Mouse (Mus musculus): Measurements from ENCODE around the gene Padi1. TPM values are rescaled to one million over a fixed set of nuclear protein-coding genes. Genes with fewer than 3 reads are reported as not detected.

Padi1 gene
- total RNA-seq, 2 experiments from 2014 or later: 0.09 TPM; not detected in 1

DNA sequence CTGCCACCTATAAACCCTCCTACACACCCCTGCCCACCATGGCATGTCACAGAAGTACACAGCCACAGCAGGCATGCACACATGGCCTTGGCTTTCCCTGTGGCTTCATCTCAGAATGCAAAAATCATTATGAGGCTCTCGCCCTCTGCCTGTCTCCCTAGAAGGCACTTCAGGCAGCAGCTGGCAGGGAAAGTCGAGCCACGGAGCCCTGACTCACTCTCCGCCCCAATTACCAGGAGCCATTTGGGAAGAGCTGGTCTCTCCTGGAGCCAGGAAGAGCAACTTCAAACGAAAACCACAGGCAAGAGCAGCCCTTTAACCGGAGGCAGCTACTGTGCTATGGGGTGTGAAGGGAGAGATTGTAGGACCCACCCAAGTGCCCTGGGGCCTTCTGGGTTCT lies 31.1 kb upstream of the Padi1 start:
- no peak for TF ChIP-seq CTCF (IDR thresholded peaks at IDR 0.05)
- H3K27ac ChIP-seq: no peak overlapping the region

DNA sequence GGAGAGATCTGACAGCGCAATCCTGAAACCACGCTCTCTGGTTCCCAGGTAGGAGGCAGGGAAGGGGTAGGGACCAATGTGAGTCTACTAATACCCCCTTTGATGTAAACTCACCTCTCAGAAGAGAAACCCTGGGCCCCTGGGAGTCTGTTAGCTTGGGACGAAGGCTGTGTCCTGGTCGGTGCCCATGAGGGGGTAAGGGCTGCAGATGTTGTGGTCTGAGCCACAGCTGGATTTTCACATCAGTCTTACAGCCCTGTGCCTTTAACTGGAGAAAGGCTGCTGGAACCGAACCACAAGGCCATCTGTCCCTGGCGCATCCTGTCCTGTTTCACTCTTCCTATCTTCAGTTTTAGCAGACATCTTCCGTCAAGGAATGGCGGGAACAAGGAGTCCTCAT lies 30.6 kb upstream of the Padi1 start:
- Histone ChIP-seq H3K4me3 (no peak overlapping the region), H3K27ac (no peak overlapping the region)
- DNase-seq (ENCODE audit: extremely low spot score in 1 of 2, low spot score in 2 of 2): no peak
- intact Hi-C loops (cut with DNase I): no loop called here
- no peak for TF ChIP-seq CTCF (IDR thresholded peaks at IDR 0.05)

More for the DNA sequence above, 31.1 kb upstream of the Padi1 start:
- intact Hi-C loops (cut with DNase I): no loop called here
- no peak overlapping the region for H3K4me3 ChIP-seq
- no peak for DNase-seq (ENCODE audit: extremely low spot score in 1 of 2, low spot score in 2 of 2)

DNA sequence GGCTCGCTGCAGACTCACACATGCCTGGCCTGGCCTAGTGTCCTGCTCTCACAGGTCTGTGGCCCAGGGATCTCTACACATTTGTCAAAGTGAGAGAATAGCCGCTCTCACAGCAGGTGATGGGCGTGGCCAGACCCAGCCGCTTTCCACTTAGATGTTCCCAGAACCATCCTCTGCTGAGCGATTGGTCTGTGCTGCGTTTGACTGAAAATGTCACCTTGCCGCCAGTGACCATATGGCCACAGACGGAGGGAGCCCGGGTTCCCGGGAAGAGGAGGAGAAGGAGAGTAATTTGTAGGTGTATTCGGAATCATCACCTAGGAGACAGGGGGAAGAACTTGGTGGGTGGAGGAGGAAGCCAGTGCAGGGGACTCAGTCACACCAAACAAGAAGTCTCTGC lies 27.4 kb upstream of the Padi1 start:
- intact Hi-C loops (cut with DNase I): no loop called here
- Histone ChIP-seq H3K4me3 (no peak overlapping the region), H3K27ac (no peak overlapping the region)
- no peak for TF ChIP-seq CTCF (IDR thresholded peaks at IDR 0.05)
- DNase-seq (ENCODE audit: extremely low spot score in 1 of 2, low spot score in 2 of 2): no peak

DNA sequence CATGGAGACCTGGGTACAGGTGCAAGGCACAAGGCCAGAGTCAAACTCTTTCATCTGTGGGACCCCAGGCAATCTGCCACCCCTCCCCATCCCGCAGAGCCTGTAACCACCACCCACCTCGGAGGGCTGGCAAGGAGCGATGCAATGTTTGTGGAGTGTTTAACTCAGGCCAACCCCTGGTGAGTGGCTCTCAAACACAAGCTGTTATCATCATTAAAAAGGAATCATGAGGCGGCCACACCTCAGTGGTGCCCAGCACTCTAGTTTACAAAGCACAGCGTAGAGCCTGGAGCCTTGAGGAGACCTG lies 27.1 kb upstream of the Padi1 start:
- no peak for TF ChIP-seq CTCF (IDR thresholded peaks at IDR 0.05)
- Histone ChIP-seq H3K4me3 (no peak overlapping the region), H3K27ac (no peak overlapping the region)
- intact Hi-C loops (cut with DNase I): no loop called here
- DNase-seq (ENCODE audit: extremely low spot score in 1 of 2, low spot score in 2 of 2): no peak

DNA sequence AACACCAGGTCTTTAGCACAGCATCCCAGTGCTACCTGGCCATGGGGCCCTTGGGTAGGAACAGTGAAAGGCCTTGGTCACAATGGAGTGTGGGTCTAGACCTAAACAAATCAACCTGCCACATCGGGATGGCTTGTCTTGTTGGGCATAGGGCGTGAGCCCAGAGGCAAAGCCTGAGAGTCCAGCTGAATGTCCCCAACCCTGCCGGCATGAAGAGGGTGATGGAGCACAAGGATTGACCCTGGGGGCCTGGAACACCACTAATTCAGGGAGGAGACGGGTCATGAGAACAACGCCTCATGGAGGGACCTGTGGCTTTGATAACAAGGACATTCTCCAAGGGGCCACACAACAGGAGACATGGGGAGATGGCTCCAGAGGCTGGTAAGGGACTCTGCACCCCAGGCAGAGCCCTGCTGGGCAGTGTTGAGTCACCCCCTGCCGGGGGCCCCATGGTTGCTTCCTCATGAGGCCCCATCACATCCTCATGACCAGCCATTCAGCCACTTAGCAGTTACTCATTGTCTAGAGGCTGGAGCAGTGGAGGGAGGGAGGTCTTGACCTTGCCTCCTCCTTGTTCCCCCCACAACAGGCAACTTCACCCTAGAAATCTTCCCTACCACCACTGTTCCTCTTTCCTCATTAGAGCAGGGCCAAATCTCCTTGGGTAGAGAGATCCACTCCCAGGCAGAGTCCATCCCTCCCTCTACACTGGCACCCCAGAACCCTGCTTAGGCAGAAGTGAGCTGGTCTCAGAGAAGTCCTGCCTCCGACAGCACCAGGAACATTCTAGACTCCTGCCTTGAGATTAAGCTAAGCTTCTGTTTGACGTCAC lies 26.5 kb upstream of the Padi1 start:
- intact Hi-C loops (cut with DNase I): no loop called here
- Histone ChIP-seq H3K4me3 (no peak overlapping the region), H3K27ac (no peak overlapping the region)
- no peak for DNase-seq (ENCODE audit: extremely low spot score in 1 of 2, low spot score in 2 of 2)
- TF ChIP-seq CTCF (IDR thresholded peaks at IDR 0.05): no peak

DNA sequence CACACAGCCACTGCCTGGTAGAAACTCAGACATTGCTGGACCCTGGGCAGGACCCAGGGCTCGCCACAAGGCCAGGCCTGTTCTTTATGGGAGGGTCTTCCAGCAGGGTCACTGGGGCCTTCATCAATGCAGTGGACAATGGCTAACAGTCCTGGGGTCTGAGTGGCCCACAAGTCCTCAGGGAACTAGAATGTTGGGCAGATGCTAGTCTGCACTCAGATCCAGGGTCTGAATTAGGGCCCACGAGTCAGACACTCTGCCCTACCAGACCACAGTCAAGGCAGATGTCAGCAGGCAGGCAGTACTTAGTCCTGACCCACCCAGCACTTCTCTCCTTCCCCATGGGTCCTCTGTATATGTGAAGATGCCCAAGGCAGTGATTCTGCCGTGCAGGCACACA lies 25.8 kb upstream of the Padi1 start:
- intact Hi-C loops (cut with DNase I): no loop called here

DNA sequence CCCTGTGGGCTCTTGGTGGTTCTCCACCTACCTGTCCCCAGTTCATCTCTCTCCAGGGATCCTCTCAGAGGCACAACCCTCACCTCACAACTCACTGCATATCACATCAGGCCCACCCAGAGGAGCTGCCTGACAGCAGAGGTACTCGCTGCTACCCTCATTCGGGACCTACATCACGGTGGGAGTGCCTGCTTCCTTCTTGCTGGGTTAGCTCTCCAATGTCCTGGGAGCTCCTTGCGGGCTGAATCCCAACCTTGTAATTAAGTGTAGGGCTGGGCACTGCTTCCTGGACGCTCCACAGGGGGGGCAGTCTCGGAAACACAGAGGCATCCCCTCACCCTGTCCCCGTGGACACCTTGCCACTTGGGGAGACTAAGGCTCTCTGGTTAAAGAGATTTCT lies 25.3 kb upstream of the Padi1 start:
- no peak for TF ChIP-seq CTCF (IDR thresholded peaks at IDR 0.05)
- H3K27ac ChIP-seq: no peak overlapping the region
- DNase-seq (ENCODE audit: extremely low spot score in 1 of 2, low spot score in 2 of 2): no peak
- H3K4me3 ChIP-seq: no peak overlapping the region
- intact Hi-C loops (cut with DNase I): no loop called here

More for the DNA sequence above, 25.8 kb upstream of the Padi1 start:
- no peak overlapping the region for H3K27ac ChIP-seq
- DNase-seq (ENCODE audit: extremely low spot score in 1 of 2, low spot score in 2 of 2): no peak
- TF ChIP-seq CTCF (IDR thresholded peaks at IDR 0.05): no peak
- no peak overlapping the region for H3K4me3 ChIP-seq

DNA sequence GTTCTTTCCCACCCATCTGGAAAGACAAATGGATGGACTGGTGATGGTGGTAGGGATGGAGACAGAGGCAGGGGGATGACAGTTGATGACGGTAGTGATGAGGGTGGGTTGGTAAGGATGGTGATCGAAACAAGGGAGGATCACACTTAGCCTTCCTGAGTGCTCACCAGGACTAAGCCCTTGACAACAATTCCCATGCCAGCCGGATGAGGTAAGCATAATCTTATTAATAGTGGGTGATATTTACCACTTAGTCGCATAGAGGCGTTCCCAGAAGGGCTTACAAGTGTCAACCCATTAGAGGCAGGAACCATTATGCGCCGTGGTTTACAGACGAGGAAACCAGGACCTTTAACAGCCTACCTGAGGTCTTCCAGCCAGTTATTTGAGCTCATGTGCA lies 24.4 kb upstream of the Padi1 start:
- TF ChIP-seq CTCF (IDR thresholded peaks at IDR 0.05): no peak
- no peak overlapping the region for H3K4me3 ChIP-seq
- DNase-seq (ENCODE audit: extremely low spot score in 1 of 2, low spot score in 2 of 2): no peak
- intact Hi-C loops (cut with DNase I): no loop called here
- H3K27ac ChIP-seq: no peak overlapping the region

DNA sequence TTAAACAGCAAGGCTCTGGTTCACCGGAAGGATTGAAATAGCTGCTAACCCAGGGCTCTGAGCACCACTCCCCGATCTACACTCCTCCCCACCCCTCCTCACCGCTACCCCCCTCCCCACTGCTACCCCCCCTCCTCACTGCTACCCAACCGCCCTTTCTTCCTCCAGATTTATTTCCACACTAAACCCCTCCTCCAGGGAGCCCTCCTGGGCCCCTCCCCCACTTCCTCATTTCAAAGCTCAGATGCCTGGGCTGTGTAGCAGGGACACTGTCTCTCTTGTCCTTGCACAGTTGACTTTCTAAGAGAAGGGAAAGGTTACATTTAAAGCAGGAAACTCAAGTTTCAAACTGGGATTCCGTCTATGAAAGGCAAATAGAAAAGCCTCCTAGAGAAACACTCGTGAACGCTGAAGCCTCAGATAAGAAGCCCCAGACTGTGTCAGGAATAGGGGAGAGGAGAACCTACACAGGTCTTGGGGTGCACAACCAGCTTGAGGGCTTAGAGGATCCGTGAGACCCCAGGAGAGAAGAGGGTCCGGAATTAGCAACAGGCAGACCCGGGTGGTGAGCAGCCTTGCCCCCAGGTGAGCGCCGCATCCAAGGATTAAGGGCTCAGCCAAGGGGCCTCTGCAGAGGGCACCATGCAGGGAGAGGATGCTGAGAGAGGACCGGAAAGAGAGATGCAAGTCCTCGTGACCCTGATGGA lies 23.1 kb upstream of the Padi1 start:
- TF ChIP-seq CTCF (IDR thresholded peaks at IDR 0.05): no peak
- H3K4me3 ChIP-seq: no peak overlapping the region
- no peak for DNase-seq (ENCODE audit: extremely low spot score in 1 of 2, low spot score in 2 of 2)
- intact Hi-C loops (cut with DNase I): no loop called here
- no peak overlapping the region for H3K27ac ChIP-seq

DNA sequence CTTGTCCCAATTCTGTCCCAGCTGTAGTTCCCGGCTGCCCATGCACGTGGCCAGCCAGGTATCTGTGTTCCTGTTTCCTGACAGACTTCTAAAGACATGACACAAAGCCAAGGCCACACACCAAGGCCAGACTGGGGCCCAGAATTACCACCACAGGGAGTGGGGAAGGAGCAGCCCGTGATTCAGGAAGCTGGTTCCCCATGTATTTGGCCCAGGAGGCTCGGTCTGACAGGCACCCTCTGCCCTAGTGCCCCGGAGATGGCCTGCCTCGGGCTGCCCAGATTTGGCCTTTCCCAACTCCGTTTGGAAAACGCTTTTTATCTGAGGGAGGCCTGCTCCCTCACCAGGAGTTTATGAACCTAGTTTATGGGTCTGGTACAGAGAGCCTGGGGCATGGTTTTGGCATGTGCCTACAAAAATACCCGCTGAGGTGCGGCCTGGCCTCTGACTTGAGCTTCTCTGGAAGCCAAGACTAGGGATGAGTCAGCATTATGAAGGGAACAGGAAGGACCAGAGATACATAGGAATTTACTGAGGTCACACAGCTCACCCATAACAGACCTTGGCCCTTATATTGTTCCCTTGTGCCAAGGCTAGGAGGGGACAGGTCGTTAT lies 16.6 kb upstream of the Padi1 start:
- intact Hi-C loops (cut with DNase I): no loop called here
- no peak overlapping the region for H3K27ac ChIP-seq
- no peak overlapping the region for H3K4me3 ChIP-seq
- DNase-seq (ENCODE audit: extremely low spot score in 1 of 2, low spot score in 2 of 2): no peak
- no peak for TF ChIP-seq CTCF (IDR thresholded peaks at IDR 0.05)

DNA sequence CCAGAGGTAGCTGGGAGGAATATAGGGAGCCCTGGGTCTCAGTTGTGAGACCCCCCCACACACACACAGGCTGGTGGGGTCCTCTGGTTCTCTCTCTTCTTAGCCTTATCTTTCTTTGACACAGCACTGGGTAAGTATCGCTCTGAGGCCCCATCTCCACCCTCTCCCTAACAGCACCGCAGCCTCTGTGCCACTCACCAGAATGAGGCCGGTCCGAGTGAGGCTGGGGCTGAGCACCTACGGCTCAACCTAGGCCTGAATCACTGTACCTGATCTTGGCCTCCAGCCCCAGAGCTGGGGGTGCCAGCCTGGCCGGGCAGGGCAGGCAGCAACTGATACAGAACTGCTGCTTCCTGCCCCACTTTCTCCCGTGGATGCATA lies 15.2 kb upstream of the Padi1 start:
- no peak for DNase-seq (ENCODE audit: extremely low spot score in 1 of 2, low spot score in 2 of 2)
- intact Hi-C loops (cut with DNase I): no loop called here
- H3K4me3 ChIP-seq: no peak overlapping the region
- TF ChIP-seq CTCF (IDR thresholded peaks at IDR 0.05): no peak
- H3K27ac ChIP-seq: no peak overlapping the region

DNA sequence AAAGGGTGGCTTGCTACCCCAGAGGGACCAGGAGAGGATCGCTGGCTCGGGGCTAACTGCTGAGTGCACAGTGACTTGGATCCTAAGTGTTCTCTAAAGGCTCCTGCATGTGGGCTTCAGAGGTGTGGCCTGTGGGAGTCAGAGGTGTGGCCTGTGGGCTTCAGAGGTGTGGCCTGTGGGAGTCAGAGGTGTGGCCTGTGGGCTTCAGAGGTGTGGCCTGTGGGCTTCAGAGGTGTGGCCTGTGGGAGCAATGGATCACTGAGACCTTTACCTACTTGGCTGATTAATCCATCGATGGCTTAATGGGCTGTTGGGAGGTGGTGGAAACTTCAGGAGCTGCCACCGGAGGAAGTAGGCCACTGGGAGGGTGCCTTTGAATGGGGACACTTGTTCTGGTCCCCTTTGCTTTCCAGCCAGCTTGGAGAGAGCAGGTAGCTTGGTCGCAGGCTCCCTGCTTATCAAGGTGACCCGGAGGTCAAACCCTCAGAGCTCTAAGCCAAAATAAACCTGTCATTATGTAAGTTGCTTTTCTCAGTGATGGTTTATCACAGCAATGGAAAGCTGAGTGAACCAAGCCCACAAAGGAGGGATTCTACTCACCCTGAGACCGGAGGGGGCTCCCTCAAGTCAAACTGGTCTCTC lies 14.7 kb upstream of the Padi1 start:
- H3K4me3 ChIP-seq: no peak overlapping the region
- intact Hi-C loops (cut with DNase I): no loop called here
- H3K27ac ChIP-seq: no peak overlapping the region
- TF ChIP-seq CTCF (IDR thresholded peaks at IDR 0.05): no peak
- no peak for DNase-seq (ENCODE audit: extremely low spot score in 1 of 2, low spot score in 2 of 2)

Data from left cerebral cortex, adult 2 months (tissue).